Mouse (Mus musculus) testis, adult 10 weeks (tissue): ENCODE measurements around the gene Klhl30. TPM values are rescaled to one million over a fixed set of nuclear protein-coding genes. Genes with fewer than 3 reads are reported as not detected.

Experiments used
- polyA plus RNA-seq: library from polyadenylated mRNA; stranded (reverse); fragments of 350-450 nt; fragmentation: Illumina TruSeq; extraction: RNeasy Lipid Tissue Mini Kit (QIAGEN cat#74804); gene quantifications from one replicate; pipeline ENCODE4 v1.2.3, GENCODE M21; 2014; ENCODE audit warnings: low read depth, low replicate concordance

Gene Klhl30
- polyA plus RNA-seq, result not detected

DNA sequence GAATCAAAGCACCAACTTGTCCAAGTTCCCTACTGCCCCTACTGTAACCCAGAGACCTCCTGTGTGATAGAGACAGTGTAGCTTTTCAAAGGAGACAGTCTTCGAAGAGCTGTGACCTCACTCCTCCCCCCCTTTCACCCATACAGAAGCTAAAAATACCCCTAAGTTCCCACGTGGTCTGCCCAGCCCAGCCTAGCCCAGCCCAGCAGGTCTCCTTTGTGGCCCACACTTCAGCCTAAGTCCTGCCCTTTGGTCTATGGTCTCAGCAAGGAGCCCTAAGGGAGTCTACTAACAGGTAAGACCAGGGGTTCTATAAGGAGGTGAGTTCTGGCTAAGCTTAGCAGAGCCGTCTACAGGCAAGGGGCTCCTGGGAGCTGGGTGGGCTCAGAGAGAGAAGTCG, at the start of gene Klhl30:
Gene Klhl30, plus strand, starts transcription at position 176 of the 400 bp plus-strand sequence.

GRCm38 (mm10) chr1:91321760-91322438, 28.9 kb upstream of the Klhl30 start, which contains the start of gene Espnl:
TSS of gene Espnl (plus strand) at chr1:91322075.

GRCm38 (mm10) chr1:91366215-91367108, 15.6 kb downstream of the Klhl30 start, which contains the start of gene Erfe:
TSS of gene Erfe (plus strand) at chr1:91366430.

DNA sequence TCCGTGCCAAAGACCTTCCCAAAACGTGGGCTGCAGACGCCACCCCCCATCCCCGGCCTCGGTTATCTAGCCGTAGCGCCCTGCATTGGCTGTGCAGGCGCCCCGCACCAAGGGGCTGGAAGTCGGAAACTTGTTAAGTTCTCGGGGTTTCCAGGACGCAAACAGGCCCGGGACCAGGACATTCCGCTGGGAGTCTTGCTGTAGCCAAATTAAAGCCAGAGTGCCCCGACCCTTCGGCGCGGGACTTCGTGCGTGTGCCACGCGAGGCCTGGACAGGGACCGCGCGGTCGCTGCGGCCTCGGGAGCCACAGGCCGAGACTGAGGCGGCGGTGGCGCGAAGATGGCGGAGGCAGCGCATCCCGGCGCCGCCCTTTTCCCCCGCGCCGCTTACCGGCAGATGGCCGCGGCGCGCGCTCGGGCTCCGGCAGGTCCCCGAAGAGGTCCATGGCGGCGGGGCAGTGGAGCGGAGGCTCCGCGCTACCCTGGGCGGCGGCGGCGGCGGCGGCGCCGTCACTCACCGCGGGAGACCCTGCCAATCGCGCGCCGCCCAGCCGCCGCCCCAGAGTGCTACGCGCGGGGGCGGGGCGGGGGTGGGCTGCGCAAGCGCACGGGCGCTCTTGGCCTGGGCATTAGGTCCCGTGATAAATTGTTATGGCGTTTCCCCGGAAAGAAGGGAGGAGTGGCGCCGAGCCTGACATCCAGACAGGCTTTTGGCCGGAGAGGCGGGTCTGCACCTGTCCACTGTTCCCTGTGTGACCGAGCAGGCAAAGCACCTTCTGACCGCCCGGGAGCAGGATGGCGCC, 47.6 kb downstream of the Klhl30 start, which contains the start of gene Ilkap:
Gene Ilkap, minus strand, starts transcription at position 556 of the 803 bp plus-strand sequence.

Other genes with a start within 250 kb of the Klhl30 start
- 167 TPM for gene Rbm44, start 205.9 kb upstream of the Klhl30 start, polyA plus RNA-seq
- gene Ramp1, start 171.2 kb upstream of the Klhl30 start, polyA plus RNA-seq, result 0.20 TPM
- gene Ube2f, start 100.7 kb upstream of the Klhl30 start, polyA plus RNA-seq, result 216 TPM
- gene Scly, start 52.7 kb upstream of the Klhl30 start, polyA plus RNA-seq, result 4.8 TPM
- gene Espnl, start 28.9 kb upstream of the Klhl30 start, polyA plus RNA-seq, result 0.06 TPM
- gene Erfe, start 15.4 kb downstream of the Klhl30 start, polyA plus RNA-seq, result 1.0 TPM
- gene Ilkap, start 47.8 kb downstream of the Klhl30 start, polyA plus RNA-seq, result 14.5 TPM
- gene Hes6, start 63.0 kb downstream of the Klhl30 start, polyA plus RNA-seq, result not detected
- 1.3 TPM for gene Per2, start 108.3 kb downstream of the Klhl30 start, polyA plus RNA-seq
- 13.1 TPM for gene Traf3ip1, start 143.6 kb downstream of the Klhl30 start, polyA plus RNA-seq
- gene Asb1, start 189.5 kb downstream of the Klhl30 start, polyA plus RNA-seq, result 12.1 TPM